Mouse (Mus musculus): ENCODE data around the gene Mocs3.

Gene Mocs3

DNA sequence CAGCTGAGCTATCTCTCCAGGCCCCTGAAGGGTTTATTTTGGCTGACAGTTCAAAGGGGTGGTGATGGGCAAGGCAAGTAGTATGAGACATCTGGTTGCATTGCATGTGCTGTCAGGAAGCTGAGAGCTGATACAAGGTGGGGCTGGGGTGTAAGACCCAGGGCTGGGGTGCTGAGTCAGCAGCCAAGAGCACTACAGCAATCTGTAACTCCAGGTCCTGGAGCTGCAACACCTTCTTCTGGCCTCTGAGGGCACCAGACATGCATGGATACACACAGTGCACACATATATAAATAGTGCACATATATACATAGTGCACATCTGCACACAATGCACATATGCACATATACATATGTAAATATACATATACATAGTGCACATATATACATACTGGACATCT is 12.4 kb downstream of the Mocs3 start:
- DNase-seq = no peak

DNA sequence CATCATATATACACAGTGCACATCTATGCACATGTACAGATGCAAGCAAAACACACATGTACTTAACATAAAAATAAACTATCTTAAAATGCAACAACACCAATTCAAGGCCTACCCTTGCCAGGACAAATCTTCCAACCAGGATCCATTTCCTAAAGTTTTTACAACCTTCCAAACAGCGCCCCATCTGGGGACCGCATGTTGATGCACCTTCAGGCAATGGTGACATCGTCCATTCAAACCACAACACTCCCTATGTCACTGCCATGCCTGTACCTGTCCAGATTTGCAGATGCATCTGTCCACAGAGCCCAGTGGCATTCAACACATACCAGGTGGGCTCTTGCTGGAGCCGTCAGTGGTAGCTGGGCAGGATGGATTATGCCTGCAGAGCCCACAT is 12.9 kb downstream of the Mocs3 start:
- no peak for DNase-seq

DNA sequence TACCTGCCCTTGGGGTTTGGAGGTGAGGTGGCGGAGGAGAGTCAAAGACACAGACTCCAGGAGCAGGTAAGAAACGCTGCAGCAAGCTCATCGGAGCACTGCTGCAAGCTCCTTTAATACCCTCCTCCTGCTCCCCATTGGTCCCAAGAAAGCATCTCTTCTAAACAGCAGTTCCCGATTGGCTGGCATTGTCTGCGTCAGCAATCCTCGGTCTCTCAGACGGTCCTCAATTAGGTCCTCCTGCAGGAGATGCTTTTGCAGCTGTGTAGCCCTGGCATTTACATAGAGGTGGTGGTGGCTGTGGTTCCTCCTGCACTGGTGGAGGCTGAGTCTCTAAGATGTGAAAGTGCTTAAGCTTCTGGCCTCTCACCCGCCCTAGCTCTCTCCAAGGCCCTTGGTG is 15.1 kb downstream of the Mocs3 start:
- no peak for DNase-seq

DNA sequence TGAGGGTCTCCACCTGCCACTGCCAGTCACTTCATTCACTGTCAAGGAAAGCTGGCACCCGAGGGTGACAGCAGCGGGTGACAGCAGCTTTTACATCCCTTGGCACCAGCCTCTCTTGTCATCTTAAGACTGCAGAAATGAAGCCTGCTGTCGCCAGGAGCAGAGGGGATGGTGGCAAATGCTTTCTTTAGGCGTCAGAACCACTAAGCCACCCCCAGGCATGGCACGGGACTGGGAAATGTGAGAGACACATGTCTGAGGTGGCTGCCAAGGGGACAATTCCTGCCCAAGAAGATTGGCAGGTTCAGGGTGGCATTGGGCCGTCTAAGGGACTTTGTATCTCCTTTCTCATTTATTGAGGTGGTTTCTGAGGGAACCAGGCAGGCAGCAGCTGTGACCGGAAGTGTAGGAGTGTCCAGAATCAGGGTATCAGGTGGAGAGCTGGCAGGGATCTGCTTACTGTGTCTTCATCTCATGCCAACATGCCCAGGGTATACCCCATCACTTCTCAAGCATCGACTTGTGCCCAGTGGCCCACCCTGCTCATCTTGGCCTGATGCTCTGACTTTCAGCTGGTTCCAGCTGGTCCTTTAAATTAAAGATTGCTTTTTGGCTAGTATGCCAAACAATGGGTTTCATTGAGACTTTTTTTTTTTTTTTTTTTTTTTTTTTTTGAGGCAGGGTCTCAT is 17.9 kb downstream of the Mocs3 start:
- DNase-seq = no peak

DNA sequence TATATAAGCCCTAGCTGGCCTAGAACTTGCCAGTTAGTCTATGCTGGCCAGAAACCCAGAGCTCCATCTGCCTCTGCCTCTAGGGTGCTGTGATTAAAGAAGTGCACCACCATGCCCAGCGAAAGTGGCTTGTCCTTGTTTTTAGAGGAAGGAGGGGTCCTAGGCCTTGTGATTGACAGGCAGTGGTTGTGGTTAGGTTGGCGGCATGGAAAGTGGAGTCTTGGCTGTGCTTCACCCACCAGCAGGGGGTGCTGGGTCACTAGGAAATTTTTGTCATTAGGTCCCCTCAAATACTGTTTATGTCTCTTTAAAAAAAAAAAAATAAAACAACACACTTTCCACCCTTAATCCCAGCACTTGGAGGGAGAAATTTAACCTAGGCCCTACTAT is 18.4 kb downstream of the Mocs3 start:
- DNase-seq = peak; percentile 49

DNA sequence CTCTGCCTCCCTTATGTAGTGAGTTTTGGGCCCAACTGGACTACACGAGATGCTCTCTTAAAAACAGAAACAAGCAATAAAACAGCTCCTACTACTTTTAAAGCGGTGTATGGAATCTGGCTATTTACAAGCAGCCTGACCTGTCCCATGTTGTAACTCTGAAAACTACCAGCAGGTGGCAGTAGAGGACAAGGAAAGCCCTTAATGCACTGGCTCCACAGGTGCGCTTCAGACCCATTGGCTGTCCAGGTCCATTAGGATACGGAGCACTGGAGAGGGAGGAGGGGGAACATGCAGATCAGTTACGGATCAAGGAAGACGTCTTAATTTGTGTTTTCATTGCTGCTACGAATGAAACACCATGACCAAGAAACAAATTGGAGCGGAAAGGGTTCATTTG is 19.8 kb downstream of the Mocs3 start:
- DNase-seq = peak; percentile 91

DNA sequence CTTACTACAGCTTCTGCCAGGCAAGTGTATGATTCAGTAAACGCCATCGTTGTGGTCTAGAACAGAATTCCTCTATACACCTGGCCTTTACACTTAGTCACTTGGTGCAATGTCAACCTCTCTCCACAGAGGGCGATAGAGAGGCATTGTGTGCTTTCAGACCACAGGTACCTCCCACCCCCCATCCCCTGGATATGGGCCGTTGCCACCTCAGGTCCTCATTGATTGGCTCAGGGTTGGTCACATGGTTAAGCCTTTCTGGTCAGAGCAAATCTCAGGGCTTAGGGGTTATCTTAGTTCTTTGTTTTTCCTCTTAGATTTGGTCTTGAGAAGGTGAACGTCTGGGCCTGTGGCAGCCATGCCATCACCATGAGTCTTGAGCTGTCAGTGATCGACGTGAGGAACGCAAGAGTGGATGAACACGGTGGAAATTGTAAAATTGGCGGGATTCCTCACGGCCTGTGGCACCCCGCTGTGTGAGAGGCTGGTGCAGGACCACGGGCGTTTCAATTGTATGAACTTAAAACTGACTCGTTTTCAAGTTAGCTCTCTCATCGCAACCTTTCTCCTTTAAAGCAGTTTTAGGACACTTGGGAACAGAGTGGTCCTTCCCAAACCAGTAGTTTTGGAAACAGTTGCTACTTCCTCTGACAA is 22.3 kb downstream of the Mocs3 start:
- peak; percentile 55 for DNase-seq

DNA sequence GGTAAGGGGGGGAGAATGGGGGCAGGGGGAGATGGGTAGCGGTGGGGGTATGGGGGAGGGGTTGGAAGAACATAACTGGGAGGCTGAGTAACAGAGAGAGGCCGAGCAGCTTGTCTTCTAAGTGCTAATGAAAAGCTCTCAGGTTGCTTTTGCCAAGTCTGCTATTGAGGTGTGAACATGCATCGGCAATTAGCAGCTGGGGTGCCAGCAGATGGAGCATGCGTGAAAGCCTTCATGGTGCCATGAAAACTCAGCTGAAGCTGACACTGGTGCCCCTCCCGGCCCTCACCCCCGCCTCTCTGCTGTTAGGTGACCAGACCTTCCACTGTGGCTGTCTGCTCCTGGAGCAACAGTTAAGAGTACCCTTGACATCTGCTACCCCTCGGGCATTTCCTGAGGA is 23.4 kb downstream of the Mocs3 start:
- no peak for DNase-seq

DNA sequence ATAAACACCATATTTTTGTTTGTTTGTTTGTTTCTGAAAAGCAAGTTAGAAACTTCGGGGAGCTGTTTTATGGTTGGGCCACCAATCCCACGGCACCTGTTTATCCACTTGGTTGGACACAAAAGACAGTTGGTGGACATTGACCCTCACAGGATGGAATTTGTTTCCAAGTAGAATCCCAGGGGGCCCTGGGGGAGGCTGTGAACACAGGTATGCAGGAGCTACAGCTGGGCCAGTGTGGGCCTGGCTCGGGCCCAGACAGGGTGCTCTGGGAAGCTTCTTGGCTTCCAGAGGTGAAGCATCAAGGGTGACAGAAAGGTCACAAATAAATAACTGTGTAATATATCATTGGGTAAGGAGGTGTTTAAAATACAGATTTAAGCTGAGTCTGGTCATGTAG is 26.1 kb downstream of the Mocs3 start:
- DNase-seq = peak; percentile 63

DNA sequence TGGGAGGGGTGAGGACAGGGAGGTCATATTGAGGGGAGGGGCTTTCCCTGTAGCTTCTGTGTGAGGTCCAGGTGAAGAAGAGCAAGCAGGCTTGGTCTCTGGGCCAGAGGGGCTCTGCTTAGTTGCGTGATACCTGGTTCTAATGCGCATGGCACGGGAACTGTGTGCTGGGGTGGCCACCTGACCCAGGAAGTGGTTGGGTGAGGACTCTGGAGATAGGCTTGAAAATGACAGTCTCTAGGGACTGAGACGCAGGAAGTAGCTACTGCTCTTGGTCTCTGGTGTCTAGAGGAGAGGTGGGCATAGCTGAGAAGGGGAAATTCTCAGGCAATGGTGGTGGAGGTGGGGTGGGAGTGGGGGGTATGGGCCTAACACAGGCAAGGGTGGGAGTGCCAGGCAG is 26.8 kb downstream of the Mocs3 start:
- no peak for DNase-seq

DNA sequence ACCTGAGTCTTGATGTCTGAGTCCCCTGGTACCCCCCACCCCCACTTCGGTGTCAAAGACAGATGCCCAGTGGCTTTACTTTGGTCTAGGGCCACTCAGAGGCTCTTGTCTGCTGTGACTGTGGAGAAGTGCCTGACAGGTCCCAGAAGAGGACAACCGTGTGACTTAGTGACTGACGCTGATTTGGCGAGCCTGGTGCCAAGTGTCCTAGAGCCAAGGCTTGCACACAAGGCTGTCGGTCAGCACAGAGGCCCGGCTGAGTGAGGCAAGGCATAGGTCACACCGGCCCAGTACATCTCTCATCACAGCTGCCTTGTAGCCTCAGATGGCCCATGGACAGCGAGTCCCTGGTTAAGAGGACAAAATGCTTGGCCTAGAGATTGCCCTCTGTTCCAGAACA is 28.6 kb downstream of the Mocs3 start:
- no peak for DNase-seq

DNA sequence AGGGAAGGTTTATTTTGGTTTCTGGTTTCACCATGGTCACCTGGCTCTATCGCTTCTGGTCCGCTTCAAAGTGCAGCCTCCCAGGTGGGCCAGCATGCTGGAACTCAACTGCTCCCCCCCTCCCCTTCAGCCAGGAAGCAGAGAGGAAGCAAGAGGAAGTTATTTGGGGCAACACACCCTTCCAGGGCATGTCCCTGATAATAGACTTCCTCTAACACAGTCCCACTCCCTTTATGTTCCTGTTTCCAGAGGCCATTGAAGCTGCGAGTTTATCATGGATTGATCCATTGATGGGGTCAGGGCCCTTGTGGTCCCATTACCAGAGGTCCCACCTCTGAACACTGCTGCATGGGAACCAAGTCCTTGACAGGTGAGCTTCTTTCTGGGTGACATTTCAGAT is 29.7 kb downstream of the Mocs3 start:
- DNase-seq = no peak

DNA sequence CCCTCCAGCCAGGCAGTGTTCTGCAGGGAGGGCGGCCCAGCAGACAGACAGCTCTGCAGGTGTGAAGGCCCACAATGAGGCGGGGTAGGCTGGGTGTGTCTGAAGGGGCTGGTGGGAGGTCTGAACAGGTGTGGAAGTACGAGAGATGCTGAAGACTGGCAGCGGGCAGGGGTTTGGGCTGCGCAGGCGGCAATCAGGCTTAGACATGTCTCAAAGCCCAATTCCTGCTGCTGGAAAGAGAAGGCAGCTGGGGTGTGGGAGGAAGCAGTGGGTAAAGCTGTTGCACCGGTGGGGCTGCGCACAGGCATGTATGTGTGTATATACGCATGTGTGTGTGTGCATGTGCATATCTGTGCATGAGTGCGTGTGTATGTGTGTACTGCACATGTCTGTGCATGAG is 30.5 kb downstream of the Mocs3 start:
- DNase-seq = no peak

DNA sequence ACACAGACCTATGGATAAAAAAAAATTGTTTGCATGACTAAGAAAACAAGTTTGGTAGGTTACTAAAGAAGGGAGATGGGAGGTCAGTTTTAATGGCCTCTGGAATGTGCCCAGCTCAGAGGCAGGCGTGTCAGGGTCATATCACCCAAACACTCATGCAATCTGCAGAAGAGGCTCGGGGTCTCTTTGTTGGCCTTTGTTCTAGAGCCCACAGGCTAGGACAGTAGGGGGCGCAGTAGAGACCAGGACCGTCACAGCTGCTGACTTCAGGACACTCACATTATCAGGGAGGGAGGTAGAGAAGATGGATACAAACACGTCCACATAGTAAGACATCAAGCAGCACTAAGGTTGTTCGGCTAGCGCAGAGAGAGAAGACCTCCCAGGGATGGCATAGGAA is 37.6 kb downstream of the Mocs3 start:
- peak; percentile 64 for DNase-seq

DNA sequence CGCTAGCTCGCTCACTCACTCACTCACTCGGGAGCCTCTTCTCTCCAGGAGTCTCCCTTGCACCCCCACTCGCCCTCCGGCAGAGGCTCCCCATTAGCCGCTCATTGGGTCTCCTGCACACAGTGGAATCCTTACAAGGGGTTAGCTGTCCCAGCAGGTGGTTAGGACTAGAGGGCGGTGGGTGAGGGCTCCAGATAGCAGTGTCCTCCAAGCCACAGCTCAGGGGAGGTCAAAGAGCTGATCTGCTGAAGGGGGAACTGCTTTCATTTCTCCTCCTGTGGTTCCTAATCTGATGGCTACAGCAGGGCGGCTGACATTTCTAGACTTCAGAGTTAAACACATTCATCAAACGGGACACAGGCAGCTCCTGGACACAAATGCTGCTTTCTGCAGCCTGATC is 43.0 kb downstream of the Mocs3 start:
- no peak for DNase-seq

DNA sequence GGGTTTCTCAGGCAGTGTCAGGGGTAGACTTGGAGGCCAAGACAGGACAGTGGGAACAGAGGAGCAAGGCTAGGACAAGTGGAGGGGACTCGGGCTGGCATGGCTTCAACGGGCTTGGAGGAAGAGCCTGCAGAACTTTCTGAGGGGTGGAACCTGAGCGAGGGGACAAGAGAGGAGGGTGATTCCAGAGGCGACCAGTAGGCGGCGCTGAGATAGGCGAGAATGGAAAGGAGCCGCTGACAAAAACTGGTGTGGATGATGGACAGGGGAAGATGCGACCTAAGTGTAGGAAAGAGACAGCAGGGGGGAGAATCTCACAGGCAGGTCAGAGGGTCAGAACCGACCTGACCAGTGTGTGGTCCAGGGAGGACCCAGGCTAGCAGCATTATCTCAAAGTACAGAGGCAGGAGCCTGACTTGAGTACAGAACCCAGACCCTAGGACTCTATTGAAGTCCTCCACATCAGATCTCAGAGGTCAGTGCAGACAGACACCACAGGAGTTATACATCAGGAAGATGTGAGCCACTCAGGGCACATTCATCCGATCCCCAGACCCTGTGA is 44.0 kb downstream of the Mocs3 start:
- peak; percentile 86 for DNase-seq

DNA sequence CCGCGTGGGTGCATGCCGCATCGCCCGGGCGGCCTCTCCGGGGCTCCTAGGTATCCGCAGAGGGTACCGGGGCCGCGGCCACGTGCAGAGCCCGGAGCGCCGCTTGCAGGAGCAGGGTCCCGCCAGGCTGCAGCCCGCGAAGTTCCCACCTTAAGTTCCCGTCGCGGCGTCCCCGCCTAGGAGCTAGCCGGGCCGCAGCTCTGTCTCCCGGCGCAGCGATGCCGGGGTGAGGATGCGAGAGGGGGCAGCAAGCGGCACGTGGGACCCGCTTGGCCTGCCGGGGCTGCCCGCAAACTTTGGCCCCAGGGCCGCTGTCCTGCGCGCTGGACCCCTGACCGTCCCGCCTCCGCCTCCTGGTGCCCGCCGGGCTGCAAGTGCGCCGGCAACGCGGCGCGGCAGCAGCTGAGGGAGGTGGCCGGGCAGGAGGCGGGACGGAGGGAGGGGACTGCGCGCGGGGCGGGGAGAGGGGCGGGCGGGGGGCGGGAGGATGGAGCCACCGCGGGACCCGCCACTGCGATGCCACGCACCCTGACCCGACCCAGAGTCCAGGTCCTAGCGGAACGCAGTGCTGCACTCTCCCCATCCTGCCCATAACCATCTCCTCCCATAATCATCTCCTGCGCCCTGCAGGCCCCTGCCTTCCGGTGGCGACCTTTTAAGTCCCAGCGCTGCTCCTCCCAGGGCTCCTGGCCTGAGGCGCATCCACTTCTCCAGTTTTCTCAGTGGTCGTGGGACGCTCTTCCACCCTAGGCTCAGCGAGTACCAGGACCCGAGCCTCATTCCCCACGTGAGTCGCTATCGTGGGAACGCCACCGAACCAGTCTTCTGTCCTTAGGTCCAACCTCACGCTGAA is 50.5 kb downstream of the Mocs3 start:
- peak; percentile 75 for DNase-seq

DNA sequence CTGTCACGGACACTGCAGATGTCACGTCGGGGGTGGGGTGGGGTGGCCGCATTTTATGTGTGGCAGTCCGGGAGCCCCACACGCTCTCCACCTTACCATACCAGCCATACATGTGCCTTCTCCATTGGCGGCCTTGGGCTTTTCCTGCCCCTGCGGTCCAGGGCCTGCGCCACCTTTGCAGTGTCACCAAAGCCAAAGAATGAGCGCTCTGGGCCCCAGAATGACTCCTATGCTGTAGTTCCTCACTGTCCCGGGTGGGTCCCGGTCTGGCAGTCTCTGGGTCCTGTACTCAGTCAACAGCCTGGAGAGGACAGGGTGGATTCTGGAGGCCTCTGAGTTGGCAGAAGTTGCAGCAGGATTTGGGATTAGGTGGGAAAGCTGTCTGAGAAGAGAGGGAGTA is 51.2 kb downstream of the Mocs3 start, which contains the start of gene Kcng1:
Gene Kcng1 (minus strand): TSS at position 155 of the 400 bp plus-strand sequence.
- no peak for DNase-seq

Measured in kidney, postnatal 10 days (tissue).